Mouse (Mus musculus) CH12.LX (cell line): ENCODE results near the gene Sbk3.

ENCODE experiments used
- CTCF ChIP-seq, 2 experiments: IDR thresholded peaks in 1 of 2; conservative IDR thresholded peaks in 1 of 2; 2 replicates each; pipeline ENCODE4 v1.5.1; 2011 to 2012; ENCODE audit warnings: low read depth in 2 of 2, low read length in 2 of 2, improper control_type of control experiment in 1 of 2, inconsistent platforms in 1 of 2, mild to moderate bottlenecking in 1 of 2, moderate library complexity in 1 of 2
- ETS1 ChIP-seq: conservative IDR thresholded peaks from 2 replicates; pipeline ENCODE4 v1.6.1; 2012; ENCODE audit warnings: low read depth, mild to moderate bottlenecking, inconsistent platforms, low read length, improper control_type of control experiment, moderate library complexity
- HCFC1 ChIP-seq: IDR thresholded peaks from 2 replicates; pipeline ENCODE4 v1.6.1; 2012; ENCODE audit warnings: low read depth, mild to moderate bottlenecking, inconsistent platforms, low read length, improper control_type of control experiment
- MAZ ChIP-seq: IDR thresholded peaks from 2 replicates; pipeline ENCODE4 v1.6.1; 2012; ENCODE audit warnings: low read depth, mild to moderate bottlenecking, inconsistent platforms, low read length, improper control_type of control experiment, moderate library complexity
- NELFE ChIP-seq: IDR thresholded peaks from 2 replicates; pipeline ENCODE4 v1.6.1; 2011; ENCODE audit warnings: low read depth, low read length, improper control_type of control experiment
- POLR2A ChIP-seq: IDR thresholded peaks from 2 replicates; pipeline ENCODE4 v1.6.1; 2011; ENCODE audit warnings: low read depth, mild to moderate bottlenecking, improper control_type of control experiment, low read length
- POLR2AphosphoS2 ChIP-seq: IDR thresholded peaks from 2 replicates; pipeline ENCODE4 v1.6.1; 2011; ENCODE audit warnings: low read depth, low read length, improper control_type of control experiment
- RAD21 ChIP-seq: IDR thresholded peaks from 2 replicates; pipeline ENCODE4 v1.6.1; 2011; ENCODE audit warnings: low read depth, mild to moderate bottlenecking, low read length, improper control_type of control experiment, moderate library complexity
- SMC3 ChIP-seq: IDR thresholded peaks from 2 replicates; pipeline ENCODE4 v1.6.1; 2011; ENCODE audit warnings: low read depth, low read length, improper control_type of control experiment
- TBP ChIP-seq: conservative IDR thresholded peaks from 2 replicates; pipeline ENCODE4 v1.6.1; 2011; ENCODE audit warnings: low read depth, low read length, improper control_type of control experiment
- USF2 ChIP-seq: conservative IDR thresholded peaks from 2 replicates; pipeline ENCODE4 v1.6.1; 2011; ENCODE audit warnings: low read depth, low read length, improper control_type of control experiment
- ZMIZ1 ChIP-seq: IDR thresholded peaks from 2 replicates; pipeline ENCODE4 v1.6.1; 2012; ENCODE audit warnings: low read depth, mild to moderate bottlenecking, inconsistent platforms, low read length, improper control_type of control experiment

- TF ChIP-seq TBP (no peak), ZMIZ1 (no peak), CTCF (conservative IDR thresholded peaks at IDR 0.05 in 1 of 2, IDR thresholded peaks at IDR 0.05 in 1 of 2; ENCODE audit: low read depth in 2 of 2, low read length in 2 of 2) (no peak), POLR2AphosphoS2 (no peak), POLR2A (no peak), MAZ (no peak), RAD21 (no peak), SMC3 (no peak), NELFE (no peak), ETS1 (no peak), HCFC1 (no peak), USF2 (no peak)
These were observed 46.5 kb downstream of the Sbk3 start for GRCm38 (mm10) chr7:4924483-4924882.
